Mouse (Mus musculus): ENCODE data around the gene Sidt1. TPM values are rescaled to one million over a fixed set of nuclear protein-coding genes. Genes with fewer than 3 reads are reported as not detected.
A peak's percentile ranks its signal among the peaks of the same experiment; 100 is the strongest.

Gene Sidt1
- total and polyA plus RNA-seq, 2 experiments from 2014 or later = 18.6 to 30.4 TPM

GRCm38 (mm10) chr16:44249985-44250384 is 83.0 kb downstream of the Sidt1 start:
- Histone ChIP-seq H3K36me3 (ENCODE audit: insufficient read depth, low read length) (no peaks in the 10 kb centered on the region), H3K9me3 (ENCODE audit: low read length) (no peaks in the 10 kb centered on the region), H3K27ac (ENCODE audit: low read depth, low read length) (no peak overlapping the region), H3K9ac (replicated peaks; ENCODE audit: low read length, poor library complexity, severe bottlenecking) (no peak overlapping the region), H3K4me3 (ENCODE audit: low read depth, low read length) (no peak overlapping the region), H3K4me1 (ENCODE audit: insufficient read depth, low read length) (no peaks in the 10 kb centered on the region), H3K4me2 (ENCODE audit: low read depth, low read length, poor library complexity, severe bottlenecking) (no peak overlapping the region), H3K27me3 (ENCODE audit: insufficient read depth, low read length) (no peaks in the 10 kb centered on the region)
- TF ChIP-seq CTCF (IDR thresholded peaks at IDR 0.05) = no peak
- no peak for DNase-seq (ENCODE audit: low spot score)
- ATAC-seq (ENCODE audit: low FRiP score) = no peak
- WGBS = 92% methylated on average over 10 of the region's 10 CpGs

GRCm38 (mm10) chr16:44243323-44243722 is 89.7 kb downstream of the Sidt1 start:
- 68% methylated on average over 7 of the region's 7 CpGs for WGBS
- H3K4me3 ChIP-seq (ENCODE audit: low read depth, low read length) = no peak overlapping the region
- DNase-seq (ENCODE audit: low spot score) (no peak), ATAC-seq (ENCODE audit: low FRiP score) (no peak)
- H3K9me3 ChIP-seq (ENCODE audit: low read length) = no peaks in the 10 kb centered on the region
- no peak overlapping the region for H3K4me2 ChIP-seq (ENCODE audit: low read depth, low read length, poor library complexity, severe bottlenecking)
- H3K36me3 ChIP-seq (ENCODE audit: insufficient read depth, low read length) = no peaks in the 10 kb centered on the region
- no peaks in the 10 kb centered on the region for H3K4me1 ChIP-seq (ENCODE audit: insufficient read depth, low read length)
- TF ChIP-seq CTCF (IDR thresholded peaks at IDR 0.05) = no peak
- H3K9ac ChIP-seq (replicated peaks; ENCODE audit: low read length, poor library complexity, severe bottlenecking) = no peak overlapping the region
- H3K27me3 ChIP-seq (ENCODE audit: insufficient read depth, low read length) = no peaks in the 10 kb centered on the region
- H3K27ac ChIP-seq (ENCODE audit: low read depth, low read length) = no peak overlapping the region

GRCm38 (mm10) chr16:44242633-44243032 is 90.4 kb downstream of the Sidt1 start:
- H3K4me2 ChIP-seq (ENCODE audit: low read depth, low read length, poor library complexity, severe bottlenecking) = no peak overlapping the region
- no peak overlapping the region for H3K9ac ChIP-seq (replicated peaks; ENCODE audit: low read length, poor library complexity, severe bottlenecking)
- H3K36me3 ChIP-seq (ENCODE audit: insufficient read depth, low read length) = no peaks in the 10 kb centered on the region
- ATAC-seq (ENCODE audit: low FRiP score) (peak; percentile 38; the same call in 1 of the 2 replicates), DNase-seq (ENCODE audit: low spot score) (peak; percentile 77)
- TF ChIP-seq CTCF (IDR thresholded peaks at IDR 0.05) = peak; percentile 85
- WGBS = 3% methylated on average over 1 of the region's 1 CpGs
- H3K4me3 ChIP-seq (ENCODE audit: low read depth, low read length) = no peak overlapping the region
- H3K9me3 ChIP-seq (ENCODE audit: low read length) = no peaks in the 10 kb centered on the region
- H3K27me3 ChIP-seq (ENCODE audit: insufficient read depth, low read length) = no peaks in the 10 kb centered on the region
- no peak overlapping the region for H3K27ac ChIP-seq (ENCODE audit: low read depth, low read length)
- H3K4me1 ChIP-seq (ENCODE audit: insufficient read depth, low read length) = no peaks in the 10 kb centered on the region

- Histone ChIP-seq H3K27me3 (ENCODE audit: insufficient read depth, low read length) (no peaks in the 10 kb centered on the region), H3K4me1 (ENCODE audit: insufficient read depth, low read length) (no peaks in the 10 kb centered on the region), H3K4me3 (ENCODE audit: low read depth, low read length) (no peak overlapping the region), H3K4me2 (ENCODE audit: low read depth, low read length, poor library complexity, severe bottlenecking) (no peak overlapping the region), H3K27ac (ENCODE audit: low read depth, low read length) (no peak overlapping the region), H3K9ac (replicated peaks; ENCODE audit: low read length, poor library complexity, severe bottlenecking) (no peak overlapping the region), H3K36me3 (ENCODE audit: insufficient read depth, low read length) (no peaks in the 10 kb centered on the region), H3K9me3 (ENCODE audit: low read length) (no peaks in the 10 kb centered on the region)
- WGBS = 67% methylated on average over 8 of the region's 8 CpGs
- DNase-seq (ENCODE audit: low spot score) (no peak), ATAC-seq (ENCODE audit: low FRiP score) (no peak)
- no peak for TF ChIP-seq CTCF (IDR thresholded peaks at IDR 0.05)
These were observed 92.6 kb downstream of the Sidt1 start for GRCm38 (mm10) chr16:44240406-44240805.

- WGBS = 63% methylated on average over 10 of the region's 10 CpGs
- no peaks in the 10 kb centered on the region for H3K27me3 ChIP-seq (ENCODE audit: insufficient read depth, low read length)
- DNase-seq (ENCODE audit: low spot score) (peak; percentile 6), ATAC-seq (ENCODE audit: low FRiP score) (no peak)
- TF ChIP-seq CTCF (IDR thresholded peaks at IDR 0.05) = no peak
- no peaks in the 10 kb centered on the region for H3K36me3 ChIP-seq (ENCODE audit: insufficient read depth, low read length)
- no peak overlapping the region for H3K9ac ChIP-seq (replicated peaks; ENCODE audit: low read length, poor library complexity, severe bottlenecking)
- no peaks in the 10 kb centered on the region for H3K4me1 ChIP-seq (ENCODE audit: insufficient read depth, low read length)
- no peak overlapping the region for H3K4me3 ChIP-seq (ENCODE audit: low read depth, low read length)
- no peaks in the 10 kb centered on the region for H3K9me3 ChIP-seq (ENCODE audit: low read length)
- H3K4me2 ChIP-seq (ENCODE audit: low read depth, low read length, poor library complexity, severe bottlenecking) = no peak overlapping the region
- no peak overlapping the region for H3K27ac ChIP-seq (ENCODE audit: low read depth, low read length)
These were observed 94.1 kb downstream of the Sidt1 start for GRCm38 (mm10) chr16:44238835-44239263.

GRCm38 (mm10) chr16:44237836-44238235 is 95.2 kb downstream of the Sidt1 start:
- H3K9me3 ChIP-seq (ENCODE audit: low read length) = no peaks in the 10 kb centered on the region
- no peak overlapping the region for H3K9ac ChIP-seq (replicated peaks; ENCODE audit: low read length, poor library complexity, severe bottlenecking)
- H3K27ac ChIP-seq (ENCODE audit: low read depth, low read length) = no peak overlapping the region
- DNase-seq (ENCODE audit: low spot score) (no peak), ATAC-seq (ENCODE audit: low FRiP score) (no peak)
- WGBS = 75% methylated on average over 3 of the region's 3 CpGs
- no peaks in the 10 kb centered on the region for H3K4me1 ChIP-seq (ENCODE audit: insufficient read depth, low read length)
- H3K4me3 ChIP-seq (ENCODE audit: low read depth, low read length) = no peak overlapping the region
- no peak overlapping the region for H3K4me2 ChIP-seq (ENCODE audit: low read depth, low read length, poor library complexity, severe bottlenecking)
- H3K36me3 ChIP-seq (ENCODE audit: insufficient read depth, low read length) = no peaks in the 10 kb centered on the region
- no peak for TF ChIP-seq CTCF (IDR thresholded peaks at IDR 0.05)
- no peaks in the 10 kb centered on the region for H3K27me3 ChIP-seq (ENCODE audit: insufficient read depth, low read length)
